Mouse (Mus musculus): Measurements from ENCODE around the gene Gab2. TPM values are rescaled to one million over a fixed set of nuclear protein-coding genes. Genes with fewer than 3 reads are reported as not detected.
A peak's percentile ranks its signal among the peaks of the same experiment; 100 is the strongest.
"Not testable (repeated sequence)": the region's sequence is repeated elsewhere in the genome, so short reads cannot be mapped to it uniquely, and the experiment has no call there.

The Gab2 gene
- total RNA-seq, 2 experiments from 2014 or later = 12.4 to 12.8 TPM

- intact Hi-C loops (cut with DNase I) = no loop called here
- peak in 1 of 2 experiments; percentile 16 for DNase-seq (ENCODE audit: low spot score in 2 of 2)
Measured at GRCm38 (mm10) chr7:97245261-97245949, 164.0 kb downstream of the Gab2 start.

DNA sequence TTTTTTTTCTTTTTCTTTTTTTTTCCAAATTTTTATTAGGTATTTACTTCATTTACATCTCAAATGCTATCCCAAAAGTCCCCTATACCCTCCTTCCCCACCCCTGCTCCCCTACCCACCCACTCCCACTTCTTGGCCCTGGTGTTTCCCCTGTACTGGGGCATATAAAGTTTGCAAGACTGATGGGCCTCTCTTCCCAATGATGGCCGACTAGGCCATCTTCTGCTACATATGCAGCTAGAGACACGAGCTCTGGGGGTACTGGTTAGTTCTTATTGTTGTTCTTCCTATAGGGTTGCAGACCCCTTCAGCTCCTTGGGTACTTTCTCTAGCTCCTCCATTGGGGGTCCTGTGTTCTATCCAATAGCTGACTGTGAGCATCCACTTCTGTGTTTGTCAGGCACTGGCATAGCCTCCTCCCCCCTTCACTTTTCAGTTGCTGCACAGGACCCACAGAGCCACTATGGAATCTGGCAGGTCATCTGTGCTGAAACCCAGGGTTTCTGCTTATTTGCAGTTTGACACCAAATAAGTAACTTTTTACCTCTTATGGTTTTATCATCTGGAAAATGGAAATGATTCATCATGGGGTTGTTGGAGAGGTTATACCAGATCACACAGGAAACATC is 164.7 kb downstream of the Gab2 start:
- intact Hi-C loops (cut with DNase I); DNase-seq (ENCODE audit: low spot score in 2 of 2): not testable (repeated sequence)

GRCm38 (mm10) chr7:97247661-97248060 is 166.3 kb downstream of the Gab2 start:
- DNase-seq (ENCODE audit: low spot score in 2 of 2) = no peak
- intact Hi-C loops (cut with DNase I) = no loop called here

DNA sequence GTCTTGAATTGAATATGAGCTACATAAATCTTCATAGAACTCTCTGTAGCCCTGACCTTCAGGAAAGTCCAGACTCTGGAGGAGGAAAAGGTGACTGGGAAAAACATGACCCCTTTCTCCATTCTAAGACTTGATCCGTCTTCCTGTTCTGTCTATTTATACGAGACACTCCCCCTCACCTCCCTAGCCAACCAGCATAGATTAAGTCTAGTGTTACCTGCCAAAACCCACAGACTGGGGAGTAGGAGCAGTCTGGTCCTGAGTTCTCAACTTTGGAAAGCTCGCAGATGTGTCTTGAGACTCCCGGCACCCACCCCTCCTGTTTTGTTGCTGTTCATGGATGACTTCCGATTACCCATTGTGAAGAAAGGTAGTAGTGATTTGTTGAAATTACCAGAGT is 166.8 kb downstream of the Gab2 start:
- DNase-seq (ENCODE audit: low spot score in 2 of 2) = no peak
- intact Hi-C loops (cut with DNase I) = no loop called here

DNA sequence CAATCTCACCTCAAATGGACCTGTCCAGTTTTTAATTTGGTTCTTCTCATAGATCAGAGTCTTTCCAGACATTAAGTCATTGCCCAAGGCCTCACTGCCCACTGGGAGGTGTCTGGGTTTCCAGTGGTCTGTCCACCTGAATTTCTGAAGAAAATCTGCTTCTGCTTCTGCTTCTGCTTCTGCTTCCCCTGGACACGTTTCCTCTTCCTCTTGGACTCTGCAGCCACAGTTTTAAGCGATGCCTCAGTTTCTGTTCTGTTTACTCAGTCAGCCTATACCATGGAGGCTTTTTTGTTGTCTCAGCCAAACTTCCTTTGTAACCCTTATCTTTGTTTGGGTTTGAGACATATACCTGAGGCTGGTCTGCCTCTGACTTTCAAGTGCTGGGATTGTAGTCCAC is 170.3 kb downstream of the Gab2 start:
- no peak for DNase-seq (ENCODE audit: low spot score in 2 of 2)
- intact Hi-C loops (cut with DNase I) = no loop called here

DNA sequence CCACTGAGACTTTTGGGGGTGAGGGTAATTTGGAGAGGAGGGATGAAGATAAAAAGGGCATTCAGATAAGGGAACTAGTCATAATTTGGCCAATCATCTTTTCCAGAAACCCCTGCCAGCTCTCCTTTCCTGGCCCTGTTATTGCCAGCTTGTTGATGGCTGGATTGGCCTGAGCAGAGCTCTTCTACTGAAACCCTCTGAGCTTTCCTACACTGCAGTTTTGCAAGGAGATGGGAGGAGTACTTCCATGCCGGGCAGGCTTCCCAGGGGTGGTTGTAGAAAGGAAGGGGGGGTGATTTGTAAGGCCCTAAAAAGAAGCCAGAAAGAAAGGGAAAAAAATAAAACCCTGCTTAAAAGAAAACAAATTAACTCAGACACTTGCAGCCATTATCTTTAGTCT is 181.2 kb downstream of the Gab2 start:
- intact Hi-C loops (cut with DNase I) = no loop called here
- no peak for DNase-seq (ENCODE audit: low spot score in 2 of 2)

DNA sequence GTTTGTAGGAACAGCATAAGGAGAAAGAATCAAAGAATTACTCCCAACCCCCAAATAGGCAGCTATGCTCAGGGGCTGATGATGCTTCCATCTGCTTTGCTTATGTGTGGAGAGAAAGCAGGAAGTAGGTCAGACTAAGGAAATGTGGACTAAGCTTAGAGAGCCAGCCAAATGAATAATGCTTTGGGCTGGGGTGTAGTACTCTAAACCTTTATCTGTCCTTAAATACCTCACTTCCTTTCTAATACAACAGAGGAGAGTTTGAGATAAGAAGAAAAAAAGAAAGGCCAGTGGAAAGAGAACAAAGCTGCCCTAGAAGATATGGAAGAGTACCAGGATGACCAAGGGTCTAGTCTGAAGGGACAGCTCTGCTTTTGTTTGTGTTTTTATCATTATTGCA is 189.0 kb downstream of the Gab2 start:
- no peak for DNase-seq (ENCODE audit: low spot score in 2 of 2)
- intact Hi-C loops (cut with DNase I) = no loop called here

DNA sequence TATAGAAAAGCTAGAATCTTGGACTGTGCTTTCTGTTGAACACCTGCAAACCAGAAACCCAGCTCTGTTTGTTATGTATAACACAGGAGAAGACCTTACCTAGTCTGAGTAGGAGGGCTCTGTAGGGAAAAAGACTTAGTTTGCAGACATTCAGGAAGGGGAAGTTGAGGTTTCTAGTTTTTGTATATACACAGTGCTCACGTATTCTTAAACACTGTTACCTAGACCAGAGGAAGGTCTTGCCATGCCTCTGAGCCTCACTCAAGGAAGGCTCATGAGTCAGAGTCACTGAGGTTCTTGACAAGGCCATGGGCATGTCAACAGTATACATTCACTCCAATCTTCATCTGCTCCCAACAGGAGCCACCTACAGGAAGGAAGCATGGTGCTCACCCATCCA is 189.7 kb downstream of the Gab2 start:
- intact Hi-C loops (cut with DNase I) = no loop called here

DNA sequence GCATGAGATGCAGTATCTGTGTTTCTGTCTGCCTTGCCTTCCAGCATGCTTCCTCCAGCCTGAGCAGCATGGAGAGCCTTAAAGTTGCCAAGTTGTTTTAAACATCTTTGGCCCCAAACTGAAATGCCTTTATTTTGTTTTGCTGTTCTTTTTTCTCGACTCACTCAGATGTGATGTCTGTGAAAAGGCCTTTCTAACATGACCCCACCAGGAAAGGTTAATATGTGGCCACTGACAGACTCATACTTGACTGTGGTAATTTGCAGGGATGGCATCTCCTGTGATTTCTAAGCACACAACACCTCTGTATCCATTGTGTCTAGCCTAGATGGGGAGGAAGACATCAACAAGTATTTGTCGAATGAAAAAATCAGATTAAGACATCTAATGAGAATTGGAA is 215.6 kb downstream of the Gab2 start:
- intact Hi-C loops (cut with DNase I) = loop anchor here (2.0 kb wide), 2 partner anchors 218 to 326 kb away; no protein-coding TSS in a partner anchor
- no peak for DNase-seq (ENCODE audit: low spot score in 2 of 2)

More for the DNA sequence above, 189.7 kb downstream of the Gab2 start:
- DNase-seq (ENCODE audit: low spot score in 2 of 2) = no peak

DNA sequence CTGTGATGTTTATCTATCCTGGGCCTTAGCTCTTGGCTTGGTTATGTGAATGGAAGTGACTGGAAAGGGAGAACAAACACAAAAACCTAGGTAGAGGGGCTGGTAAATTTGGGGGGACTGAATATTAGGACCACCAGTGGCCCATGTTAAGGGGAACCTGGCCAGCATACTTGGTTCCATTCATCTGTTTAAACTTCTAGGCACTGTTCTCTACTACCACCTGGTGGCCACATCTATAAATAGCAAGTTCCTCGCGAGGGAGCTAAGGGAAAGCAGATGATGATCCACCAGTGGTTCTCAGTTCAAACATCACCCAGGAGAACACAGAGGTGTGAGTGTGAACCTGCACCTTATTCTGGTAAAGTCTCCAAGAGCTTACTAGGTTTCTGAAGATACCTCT is 216.1 kb downstream of the Gab2 start:
- intact Hi-C loops (cut with DNase I) = loop anchor here (2.0 kb wide), 2 partner anchors 219 to 327 kb away; no protein-coding TSS in a partner anchor
- DNase-seq (ENCODE audit: low spot score in 2 of 2) = peak; percentile 57 to 63

GRCm38 (mm10) chr7:97298279-97298678 is 216.9 kb downstream of the Gab2 start:
- intact Hi-C loops (cut with DNase I) = no loop called here
- no peak for DNase-seq (ENCODE audit: low spot score in 2 of 2)

DNA sequence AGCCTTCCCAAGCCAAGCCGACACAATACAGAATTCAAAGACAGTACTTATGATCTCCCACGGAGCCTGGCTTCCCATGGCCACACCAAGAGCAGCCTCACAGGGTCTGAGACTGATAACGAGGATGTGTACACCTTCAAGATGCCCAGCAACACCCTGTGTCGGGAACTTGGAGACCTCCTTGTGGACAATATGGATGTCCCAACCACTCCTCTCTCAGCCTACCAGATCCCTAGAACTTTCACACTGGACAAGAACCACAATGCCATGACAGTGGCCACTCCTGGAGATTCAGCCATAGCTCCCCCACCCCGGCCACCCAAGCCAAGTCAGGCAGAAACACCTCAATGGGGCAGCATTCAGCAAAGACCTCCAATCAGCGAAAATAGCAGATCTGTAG is 217.6 kb downstream of the Gab2 start:
- intact Hi-C loops (cut with DNase I) = no loop called here
- DNase-seq (ENCODE audit: low spot score in 2 of 2) = no peak

GRCm38 (mm10) chr7:97300914-97301313 is 219.5 kb downstream of the Gab2 start:
- DNase-seq (ENCODE audit: low spot score in 2 of 2) = no peak
- intact Hi-C loops (cut with DNase I) = no loop called here

DNA sequence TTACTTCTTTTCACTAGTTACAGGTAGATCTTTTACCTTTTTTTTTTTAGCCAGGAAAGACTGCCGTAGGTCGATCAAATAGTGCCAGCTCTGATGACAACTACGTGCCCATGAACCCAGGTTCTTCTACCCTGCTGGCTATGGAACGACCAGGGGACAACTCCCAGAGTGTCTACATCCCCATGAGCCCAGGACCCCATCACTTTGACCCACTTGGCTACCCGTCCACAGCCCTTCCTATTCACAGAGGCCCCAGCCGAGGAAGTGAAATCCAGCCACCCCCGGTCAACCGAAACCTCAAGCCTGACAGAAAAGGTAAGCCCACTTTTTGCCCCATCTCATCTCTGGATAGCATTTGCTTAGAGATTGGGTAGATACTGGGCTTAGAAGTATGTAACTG is 219.9 kb downstream of the Gab2 start:
- no peak for DNase-seq (ENCODE audit: low spot score in 2 of 2)
- intact Hi-C loops (cut with DNase I) = no loop called here

GRCm38 (mm10) chr7:97302261-97302660 is 220.9 kb downstream of the Gab2 start:
- intact Hi-C loops (cut with DNase I) = no loop called here
- DNase-seq (ENCODE audit: low spot score in 2 of 2) = no peak

GRCm38 (mm10) chr7:97302876-97303275 is 221.5 kb downstream of the Gab2 start:
- intact Hi-C loops (cut with DNase I) = no loop called here
- DNase-seq (ENCODE audit: low spot score in 2 of 2) = peak in 1 of 2 experiments; percentile 3

GRCm38 (mm10) chr7:97303614-97304013 is 222.2 kb downstream of the Gab2 start:
- DNase-seq (ENCODE audit: low spot score in 2 of 2) = no peak
- intact Hi-C loops (cut with DNase I) = no loop called here

GRCm38 (mm10) chr7:97304471-97304870 is 223.1 kb downstream of the Gab2 start:
- intact Hi-C loops (cut with DNase I) = no loop called here
- DNase-seq (ENCODE audit: low spot score in 2 of 2) = no peak

DNA sequence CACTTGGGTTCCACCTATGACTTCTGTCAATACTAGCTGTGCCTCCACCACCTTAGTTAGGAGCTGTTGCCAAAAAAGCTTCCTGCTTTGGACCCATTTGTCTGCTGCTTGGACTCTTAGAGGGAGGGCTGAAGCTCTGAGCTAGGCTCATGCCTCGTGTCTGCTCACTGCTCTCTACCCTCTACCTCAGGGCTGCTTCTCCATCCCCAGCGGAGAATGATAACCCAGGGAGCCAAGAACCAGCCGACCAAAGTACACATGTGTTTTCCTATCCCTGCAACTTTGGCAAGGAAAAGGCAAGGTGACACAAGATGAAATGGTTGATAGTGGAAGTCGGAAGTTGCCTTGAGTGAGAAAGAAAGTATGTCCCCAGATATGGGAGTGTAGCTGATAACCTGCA is 223.8 kb downstream of the Gab2 start:
- intact Hi-C loops (cut with DNase I) = no loop called here
- DNase-seq (ENCODE audit: low spot score in 2 of 2) = no peak

- intact Hi-C loops (cut with DNase I) = no loop called here
- DNase-seq (ENCODE audit: low spot score in 2 of 2) = no peak
Measured at GRCm38 (mm10) chr7:97306813-97307212, 225.4 kb downstream of the Gab2 start.

GRCm38 (mm10) chr7:97307546-97307945 is 226.2 kb downstream of the Gab2 start:
- no peak for DNase-seq (ENCODE audit: low spot score in 2 of 2)
- intact Hi-C loops (cut with DNase I) = no loop called here

Data from left cerebral cortex, postnatal 36 days (tissue).